Mouse (Mus musculus): ENCODE results near the gene Jam2. TPM values are rescaled to one million over a fixed set of nuclear protein-coding genes. Genes with fewer than 3 reads are reported as not detected.

Jam2 gene
- polyA plus RNA-seq, 1 experiment from 2014 or later: 6.3 TPM

GRCm38 (mm10) chr16:84875012-84875717 lies 101.2 kb downstream of the Jam2 start:
- WGBS: 46% methylated on average over 24 of the region's 24 CpGs
- Histone ChIP-seq H3K4me1 (replicated peaks; ENCODE audit: control insufficient read depth, insufficient read depth) (no peaks in the 10 kb centered on the region), H3K36me3 (ENCODE audit: control insufficient read depth, insufficient read depth, low read length) (no peaks in the 10 kb centered on the region), H3K27ac (replicated peaks) (no peak overlapping the region), H3K27me3 (ENCODE audit: control insufficient read depth, insufficient read depth, low read length) (no peaks in the 10 kb centered on the region), H3K9ac (ENCODE audit: low read length) (no peak overlapping the region), H3K4me3 (ENCODE audit: low read depth, low read length) (peak overlapping the region; percentile 15; the same call in 1 of the 2 replicates), H3K4me2 (replicated peaks; ENCODE audit: low read depth) (peak overlapping the region; percentile 52), H3K9me3 (ENCODE audit: control insufficient read depth, low read length) (no peaks in the 10 kb centered on the region)
- no peak for ATAC-seq (ENCODE audit: low FRiP score, low TSS enrichment)
- DNase-seq (ENCODE audit: low spot score): no peak
- TF ChIP-seq EP300 (optimal IDR thresholded peaks at IDR 0.05) (no peak), CTCF (IDR thresholded peaks at IDR 0.05; ENCODE audit: low read depth) (peak; percentile 48)

Other genes starting within 250 kb of the Jam2 start
- 30.2 and 31.2 TPM in 2 replicates for gene Mrpl39, start 38.4 kb upstream of the Jam2 start, polyA plus RNA-seq (2015; fragmentation: Nextera tagmentation; extraction: Ambion mirVana)
- 10.8 and 11.1 TPM in 2 replicates for gene Gabpa, start 60.8 kb downstream of the Jam2 start, polyA plus RNA-seq (2015; fragmentation: Nextera tagmentation; extraction: Ambion mirVana)
- 956 and 984 TPM in 2 replicates for gene Atp5j, start 61.5 kb downstream of the Jam2 start, polyA plus RNA-seq (2015; fragmentation: Nextera tagmentation; extraction: Ambion mirVana)